Mouse (Mus musculus) intestine, embryonic 16.5 days (tissue): Measurements from ENCODE around the gene Ift52. TPM values are rescaled to one million over a fixed set of nuclear protein-coding genes. Genes with fewer than 3 reads are reported as not detected.

Experiments used
- ATAC-seq: fragments of 200-750 bp; cut with Nextera tagmentation; 2 replicates; pipeline ENCODE4 v1.8.0; 2017; ENCODE audit warnings: moderate TSS enrichment, moderate library complexity
- H3K27ac ChIP-seq: fragments of 300-500 bp; sonication (generic); 2 replicates; pipeline ENCODE4 v1.5.1; 2014; ENCODE audit warnings: mild to moderate bottlenecking, low read length
- H3K27me3 ChIP-seq: fragments of 300-500 bp; sonication (generic); replicated peaks from 2 replicates; pipeline ENCODE4 v1.6.1; 2014; ENCODE audit warnings: low read length, control low read depth, mixed read lengths; ENCODE audit not compliant: control insufficient read depth, insufficient read depth
- H3K36me3 ChIP-seq: fragments of 300-500 bp; sonication (generic); 2 replicates; pipeline ENCODE4 v1.6.1; 2014; ENCODE audit warnings: low read length, control low read depth; ENCODE audit not compliant: control insufficient read depth, insufficient read depth
- H3K4me1 ChIP-seq: fragments of 300-500 bp; sonication (generic); 2 replicates; pipeline ENCODE4 v1.6.1; 2014; ENCODE audit warnings: low read length, control low read depth, mixed read lengths; ENCODE audit not compliant: control insufficient read depth, insufficient read depth
- H3K4me2 ChIP-seq: fragments of 300-500 bp; sonication (generic); 2 replicates; pipeline ENCODE4 v1.6.1; 2014; ENCODE audit warnings: low read depth, low read length, control low read depth
- H3K4me3 ChIP-seq: fragments of 300-500 bp; sonication (generic); 2 replicates; pipeline ENCODE4 v1.5.1; 2014; ENCODE audit warnings: mild to moderate bottlenecking, low read length
- H3K9ac ChIP-seq: fragments of 300-500 bp; sonication (generic); 2 replicates; pipeline ENCODE4 v1.6.1; 2014; ENCODE audit warnings: low read depth, low read length
- H3K9me3 ChIP-seq: fragments of 300-500 bp; sonication (generic); 2 replicates; pipeline ENCODE4 v1.6.1; 2016; ENCODE audit warnings: low read length, control low read depth; ENCODE audit not compliant: control insufficient read depth
- WGBS: fragments of 180-500 bp; shearing (Covaris S2); extraction: QIAGEN DNeasy Blood & Tissue Kit; methylation state at CpG from one replicate; pipeline ENCODE4 v1.1.7; 2014; 5-methylcytosine and 5-hydroxymethylcytosine counted together
- polyA plus RNA-seq: library from polyadenylated mRNA; unstranded; fragments of >200 nt; fragmentation: Nextera tagmentation; extraction: Ambion mirVana; gene quantifications from 2 replicates; pipeline ENCODE4 v1.2.1, GENCODE M21; 2015

Gene Ift52
- polyA plus RNA-seq, 1 experiment from 2014 or later, result 48.1 TPM

DNA sequence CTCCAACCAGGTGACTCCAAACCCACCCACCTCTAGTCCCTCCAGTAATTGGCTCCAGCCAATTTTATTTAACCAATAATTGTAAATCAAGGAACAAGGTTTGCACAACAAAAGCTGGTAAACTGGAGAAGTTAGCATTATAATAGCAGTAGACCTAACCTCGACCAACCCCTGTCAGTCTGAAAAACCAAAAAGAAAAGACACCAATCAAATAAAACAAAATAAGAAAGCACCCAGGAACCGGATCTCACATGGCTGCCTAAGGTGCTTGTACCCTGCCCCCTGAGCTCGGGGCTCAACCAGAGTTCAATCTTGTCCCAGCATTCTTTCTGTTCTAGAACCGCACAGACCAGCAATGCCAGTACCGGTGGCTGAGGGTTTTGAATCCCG is 45.0 kb downstream of the Ift52 start:
- Histone ChIP-seq H3K9ac (no peak overlapping the region), H3K36me3 (no peaks in the 10 kb centered on the region), H3K9me3 (no peaks in the 10 kb centered on the region), H3K4me3 (no peak overlapping the region), H3K27me3 (no peaks in the 10 kb centered on the region), H3K27ac (no peak overlapping the region), H3K4me2 (no peak overlapping the region), H3K4me1 (no peaks in the 10 kb centered on the region)
- 80% methylated on average over 6 of the region's 6 CpGs for WGBS
- ATAC-seq, result no peak

DNA sequence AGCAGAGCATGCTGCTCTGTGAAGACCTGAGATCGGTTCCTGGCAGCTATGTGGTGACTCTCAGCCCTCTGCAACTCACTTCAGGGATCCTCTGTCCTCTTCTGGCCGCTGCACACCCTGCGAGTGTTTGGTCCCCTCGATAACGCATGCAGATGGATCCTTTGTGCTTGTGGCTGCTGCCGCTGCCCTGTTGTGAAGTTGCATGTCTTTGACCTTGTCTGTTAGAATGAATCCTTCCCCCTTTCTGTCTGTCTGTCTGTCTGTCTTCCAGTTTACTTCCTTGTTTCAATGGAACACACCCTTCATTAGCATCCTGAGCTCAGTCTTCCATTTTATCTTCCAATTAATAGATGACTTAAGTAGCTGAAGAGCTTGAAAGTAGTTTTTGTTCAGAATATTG is 49.2 kb downstream of the Ift52 start:
- H3K9me3 ChIP-seq, result no peaks in the 10 kb centered on the region
- 92% methylated on average over 6 of the region's 6 CpGs for WGBS
- no peak overlapping the region for H3K9ac ChIP-seq
- H3K27ac ChIP-seq, result no peak overlapping the region
- no peak overlapping the region for H3K4me2 ChIP-seq
- H3K4me1 ChIP-seq, result no peaks in the 10 kb centered on the region
- no peaks in the 10 kb centered on the region for H3K36me3 ChIP-seq
- ATAC-seq, result no peak
- no peaks in the 10 kb centered on the region for H3K27me3 ChIP-seq
- no peak overlapping the region for H3K4me3 ChIP-seq

- Histone ChIP-seq H3K4me1 (no peaks in the 10 kb centered on the region), H3K4me3 (no peak overlapping the region), H3K27ac (no peak overlapping the region), H3K9me3 (no peaks in the 10 kb centered on the region), H3K9ac (no peak overlapping the region), H3K27me3 (no peaks in the 10 kb centered on the region), H3K4me2 (no peak overlapping the region), H3K36me3 (no peaks in the 10 kb centered on the region)
- ATAC-seq, result 0 out of 2 replicates have a peak, but pooled peaks have one; percentile 43
- WGBS, result 77% methylated on average over 1 of the region's 1 CpGs
Measured at GRCm38 (mm10) chr2:163067233-163067632, 50.1 kb downstream of the Ift52 start.

GRCm38 (mm10) chr2:163070213-163070612 is 53.1 kb downstream of the Ift52 start:
- no peak overlapping the region for H3K4me2 ChIP-seq
- WGBS, result 83% methylated on average over 3 of the region's 3 CpGs
- no peaks in the 10 kb centered on the region; the same call in 1 of the 2 replicates for H3K36me3 ChIP-seq
- no peak for ATAC-seq
- no peaks in the 10 kb centered on the region for H3K27me3 ChIP-seq
- no peaks in the 10 kb centered on the region for H3K9me3 ChIP-seq
- H3K4me3 ChIP-seq, result no peak overlapping the region
- no peak overlapping the region for H3K9ac ChIP-seq
- H3K4me1 ChIP-seq, result 0 out of 2 replicates have a peak, but pooled peaks cover 6% of the 10 kb centered on the region
- no peak overlapping the region for H3K27ac ChIP-seq

DNA sequence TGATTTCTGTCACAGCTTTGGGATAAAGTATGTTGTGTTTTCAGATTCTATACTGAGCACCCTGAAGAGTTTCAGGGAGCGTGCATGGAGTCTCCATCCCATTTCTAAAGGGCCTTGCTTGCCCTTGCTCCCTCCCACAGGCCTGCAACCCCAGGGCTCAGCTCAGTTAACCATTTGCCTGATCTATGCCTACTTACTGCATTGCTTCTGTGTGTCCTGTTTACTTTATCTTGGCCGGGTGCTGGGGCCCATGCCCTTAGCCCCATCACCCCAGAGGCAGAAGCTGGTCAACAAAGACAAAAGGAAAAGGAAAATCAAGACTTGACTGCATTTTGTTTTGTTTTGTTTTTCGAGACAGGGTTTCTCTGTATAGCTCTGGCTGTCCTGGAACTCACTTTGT is 54.4 kb downstream of the Ift52 start:
- Histone ChIP-seq H3K9ac (no peak overlapping the region), H3K4me2 (no peak overlapping the region), H3K27me3 (no peaks in the 10 kb centered on the region), H3K27ac (no peak overlapping the region), H3K36me3 (no peaks in the 10 kb centered on the region; the same call in 1 of the 2 replicates), H3K9me3 (no peaks in the 10 kb centered on the region), H3K4me3 (no peak overlapping the region), H3K4me1 (0 out of 2 replicates have a peak, but pooled peaks cover 6% of the 10 kb centered on the region)
- WGBS, result 73% methylated on average over 3 of the region's 3 CpGs
- no peak for ATAC-seq

GRCm38 (mm10) chr2:163073023-163073757 is 56.0 kb downstream of the Ift52 start:
- Histone ChIP-seq H3K4me3 (no peak overlapping the region), H3K27me3 (no peaks in the 10 kb centered on the region), H3K9ac (0 out of 2 replicates have a peak overlapping the region, but pooled peaks have one; percentile 21), H3K36me3 (peaks cover 3% of the 10 kb centered on the region), H3K9me3 (no peaks in the 10 kb centered on the region), H3K27ac (peak overlapping the region; percentile 76), H3K4me2 (peak overlapping the region; percentile 3; the same call in 1 of the 2 replicates), H3K4me1 (0 out of 2 replicates have a peak, but pooled peaks cover 6% of the 10 kb centered on the region)
- 51% methylated on average over 9 of the region's 9 CpGs for WGBS
- ATAC-seq, result peak; percentile 89

DNA sequence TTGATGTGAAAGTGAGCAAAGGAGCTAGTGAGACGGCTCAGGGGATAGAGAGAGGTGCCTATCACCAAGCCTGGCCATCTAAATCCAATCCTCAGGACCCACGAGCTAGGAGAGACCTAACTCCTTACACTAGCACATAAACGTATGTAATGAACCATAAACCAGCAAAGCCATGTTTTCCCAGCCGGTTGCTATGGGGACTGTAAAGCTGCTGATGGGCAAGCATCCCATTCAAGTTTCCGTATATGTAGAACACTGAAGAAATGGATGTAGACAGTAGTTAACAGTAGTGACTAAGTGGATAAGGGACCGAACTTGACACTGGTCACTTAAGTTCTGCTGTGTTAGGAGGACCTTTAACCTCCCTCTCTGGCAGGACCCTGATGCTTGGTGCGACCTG is 56.9 kb downstream of the Ift52 start:
- WGBS, result 83% methylated on average over 7 of the region's 7 CpGs
- H3K27ac ChIP-seq, result no peak overlapping the region
- no peak overlapping the region for H3K4me3 ChIP-seq
- no peaks in the 10 kb centered on the region for H3K9me3 ChIP-seq
- H3K9ac ChIP-seq, result no peak overlapping the region
- no peak for ATAC-seq
- H3K4me2 ChIP-seq, result no peak overlapping the region
- H3K36me3 ChIP-seq, result peaks cover 3% of the 10 kb centered on the region
- H3K27me3 ChIP-seq, result no peaks in the 10 kb centered on the region
- 0 out of 2 replicates have a peak, but pooled peaks cover 6% of the 10 kb centered on the region for H3K4me1 ChIP-seq

DNA sequence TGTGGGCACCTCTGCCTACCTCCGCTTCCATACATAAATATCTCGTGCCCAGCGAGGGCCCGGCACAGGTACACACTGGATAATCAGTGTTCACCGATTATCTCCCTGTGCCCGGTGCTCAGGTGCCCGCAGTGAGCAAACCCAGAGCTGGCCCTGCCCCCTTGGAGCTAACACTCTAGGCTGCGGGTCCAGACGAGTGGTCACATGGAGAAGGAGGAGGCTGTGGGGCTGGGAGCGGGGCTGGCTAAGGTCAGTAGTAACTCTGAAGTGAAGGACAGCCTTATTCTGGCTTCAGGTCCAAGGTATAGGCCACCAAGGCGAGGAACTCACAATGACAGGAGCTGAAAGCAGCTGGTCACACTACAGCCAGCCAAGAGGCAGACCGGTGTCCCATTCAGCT is 57.7 kb downstream of the Ift52 start:
- H3K4me3 ChIP-seq, result no peak overlapping the region
- no peaks in the 10 kb centered on the region for H3K9me3 ChIP-seq
- H3K36me3 ChIP-seq, result peaks cover 3% of the 10 kb centered on the region
- H3K4me2 ChIP-seq, result no peak overlapping the region
- 93% methylated on average over 12 of the region's 12 CpGs for WGBS
- no peaks in the 10 kb centered on the region for H3K27me3 ChIP-seq
- H3K27ac ChIP-seq, result no peak overlapping the region
- ATAC-seq, result no peak
- 0 out of 2 replicates have a peak, but pooled peaks cover 6% of the 10 kb centered on the region for H3K4me1 ChIP-seq
- H3K9ac ChIP-seq, result no peak overlapping the region

- no peak overlapping the region for H3K4me2 ChIP-seq
- no peak for ATAC-seq
- H3K36me3 ChIP-seq, result peaks cover 3% of the 10 kb centered on the region
- 0 out of 2 replicates have a peak, but pooled peaks cover 6% of the 10 kb centered on the region for H3K4me1 ChIP-seq
- H3K9me3 ChIP-seq, result no peaks in the 10 kb centered on the region
- no peak overlapping the region for H3K9ac ChIP-seq
- 77% methylated on average over 3 of the region's 3 CpGs for WGBS
- H3K27me3 ChIP-seq, result no peaks in the 10 kb centered on the region
- no peak overlapping the region for H3K4me3 ChIP-seq
- H3K27ac ChIP-seq, result no peak overlapping the region
Measured at GRCm38 (mm10) chr2:163075234-163075633, 58.1 kb downstream of the Ift52 start.
